Mouse (Mus musculus): ENCODE measurements around the gene Gm37240. TPM values are rescaled to one million over a fixed set of nuclear protein-coding genes. Genes with fewer than 3 reads are reported as not detected.

The Gm37240 gene
- total RNA-seq, 1 experiment: 1.2 TPM

DNA sequence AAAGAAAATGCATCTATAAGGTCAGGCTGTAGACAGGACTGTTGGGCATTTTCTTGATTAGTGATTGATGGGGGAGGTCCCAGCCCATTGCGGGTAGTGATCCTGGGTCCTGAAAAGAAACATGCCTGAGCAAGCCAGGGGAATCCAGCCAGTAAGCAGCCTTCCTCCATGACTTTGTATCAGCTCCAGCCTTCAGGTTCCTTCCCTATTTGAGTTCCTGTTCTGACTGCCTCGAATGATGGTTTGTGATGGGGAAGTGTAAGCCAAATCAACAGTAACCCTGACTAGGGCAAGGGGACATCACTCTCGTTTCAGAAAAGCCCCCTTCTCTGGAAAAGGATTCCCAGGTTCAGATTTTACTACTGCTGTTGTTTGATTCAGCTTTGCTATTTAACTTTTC lies 344.6 kb downstream of the Gm37240 start:
- no peak for DNase-seq (ENCODE audit: low read depth, low spot score)
- no peak overlapping the region for H3K27ac ChIP-seq (ENCODE audit: insufficient read depth, low read depth, low read length, poor library complexity, severe bottlenecking)
- no peaks in the 10 kb centered on the region for H3K4me1 ChIP-seq (ENCODE audit: control insufficient read depth in 2 of 2, insufficient read depth in 2 of 2, low read length in 2 of 2, poor library complexity in 1 of 2)
- TF ChIP-seq HCFC1 (IDR thresholded peaks at IDR 0.05; ENCODE audit: borderline replicate concordance, insufficient read depth, low read length) (no peak), MAFK (IDR thresholded peaks at IDR 0.05; ENCODE audit: insufficient read depth, low read depth, low read length) (no peak), ZC3H11A (IDR thresholded peaks at IDR 0.05; ENCODE audit: borderline replicate concordance, low read depth, low read length) (no peak), ZNF384 (IDR thresholded peaks at IDR 0.05; ENCODE audit: low read depth, low read length) (no peak), CHD2 (IDR thresholded peaks at IDR 0.05; ENCODE audit: low read depth, low read length) (no peak)
- H3K4me3 ChIP-seq (ENCODE audit: insufficient read depth in 1 of 2, low read depth in 1 of 2, low read length in 2 of 2, poor library complexity in 1 of 2, severe bottlenecking in 1 of 2): no peak overlapping the region
- in situ Hi-C loops (cut with MboI; ENCODE audit: low sequenced_read_pairs in 2 of 2, unreplicated experiment in 2 of 2): no loop called here
- no peak overlapping the region for H3K9ac ChIP-seq (ENCODE audit: insufficient read depth, low read depth, low read length, poor library complexity, severe bottlenecking)
- no peaks in the 10 kb centered on the region for H3K9me3 ChIP-seq (ENCODE audit: control insufficient read depth, insufficient read depth, low read depth, low read length)
- H3K36me3 ChIP-seq (ENCODE audit: control insufficient read depth, insufficient read depth, low read length, poor library complexity, severe bottlenecking): no peaks in the 10 kb centered on the region

DNA sequence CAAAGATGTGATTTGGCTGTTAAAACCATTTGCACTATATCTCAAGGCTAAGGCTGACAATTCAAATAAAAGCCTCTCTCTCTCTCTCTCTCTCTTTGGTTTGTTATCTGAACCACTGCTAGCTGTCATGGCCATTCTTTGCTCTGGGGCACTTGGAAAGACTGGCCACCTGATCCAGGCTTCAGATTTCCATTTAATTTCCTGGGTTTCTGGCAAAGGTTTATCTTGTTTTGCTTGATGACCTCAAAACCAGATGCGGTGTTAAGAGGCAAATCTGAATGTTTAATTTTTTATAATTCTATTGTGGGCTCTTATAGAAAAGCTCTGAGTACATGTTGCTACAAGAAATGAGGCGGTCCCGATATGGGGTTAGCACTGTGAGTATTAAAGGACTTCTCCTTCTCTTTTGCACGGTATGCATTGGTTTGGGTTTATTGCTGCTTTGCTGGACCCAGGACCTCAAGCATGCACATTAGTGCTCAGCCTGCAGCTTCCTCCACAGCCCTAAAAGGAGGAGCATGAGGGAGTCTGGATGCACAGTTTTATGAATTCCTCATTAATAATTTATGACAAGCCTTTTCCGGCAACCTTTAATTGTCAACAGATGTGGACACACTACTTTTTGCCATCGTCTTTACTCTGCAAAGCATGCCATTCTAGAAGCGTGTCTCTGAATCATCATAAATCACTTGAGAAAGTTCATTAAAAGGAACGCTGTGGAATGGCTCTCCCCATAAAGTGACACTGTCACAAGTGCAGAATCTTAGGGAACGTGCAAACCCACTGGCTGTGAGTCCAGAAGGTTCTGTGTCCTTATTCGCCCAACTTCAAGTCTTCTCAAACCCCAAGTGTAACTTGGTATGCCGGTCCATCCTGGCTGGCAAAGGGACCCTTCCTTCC lies 351.4 kb downstream of the Gm37240 start:
- TF ChIP-seq ZNF384 (IDR thresholded peaks at IDR 0.05; ENCODE audit: low read depth, low read length) (no peak), HCFC1 (IDR thresholded peaks at IDR 0.05; ENCODE audit: borderline replicate concordance, insufficient read depth, low read length) (no peak), CHD2 (IDR thresholded peaks at IDR 0.05; ENCODE audit: low read depth, low read length) (no peak), MAFK (IDR thresholded peaks at IDR 0.05; ENCODE audit: insufficient read depth, low read depth, low read length) (no peak), ZC3H11A (IDR thresholded peaks at IDR 0.05; ENCODE audit: borderline replicate concordance, low read depth, low read length) (no peak)
- Histone ChIP-seq H3K9ac (ENCODE audit: insufficient read depth, low read depth, low read length, poor library complexity, severe bottlenecking) (no peak overlapping the region), H3K4me3 (ENCODE audit: insufficient read depth in 1 of 2, low read depth in 1 of 2, low read length in 2 of 2, poor library complexity in 1 of 2, severe bottlenecking in 1 of 2) (no peak overlapping the region), H3K36me3 (ENCODE audit: control insufficient read depth, insufficient read depth, low read length, poor library complexity, severe bottlenecking) (no peaks in the 10 kb centered on the region), H3K27ac (ENCODE audit: insufficient read depth, low read depth, low read length, poor library complexity, severe bottlenecking) (no peak overlapping the region), H3K9me3 (ENCODE audit: control insufficient read depth, insufficient read depth, low read depth, low read length) (no peaks in the 10 kb centered on the region), H3K4me1 (ENCODE audit: control insufficient read depth in 2 of 2, insufficient read depth in 2 of 2, low read length in 2 of 2, poor library complexity in 1 of 2) (no peaks in the 10 kb centered on the region)
- in situ Hi-C loops (cut with MboI; ENCODE audit: low sequenced_read_pairs in 2 of 2, unreplicated experiment in 2 of 2): no loop called here
- DNase-seq (ENCODE audit: low read depth, low spot score): no peak

DNA sequence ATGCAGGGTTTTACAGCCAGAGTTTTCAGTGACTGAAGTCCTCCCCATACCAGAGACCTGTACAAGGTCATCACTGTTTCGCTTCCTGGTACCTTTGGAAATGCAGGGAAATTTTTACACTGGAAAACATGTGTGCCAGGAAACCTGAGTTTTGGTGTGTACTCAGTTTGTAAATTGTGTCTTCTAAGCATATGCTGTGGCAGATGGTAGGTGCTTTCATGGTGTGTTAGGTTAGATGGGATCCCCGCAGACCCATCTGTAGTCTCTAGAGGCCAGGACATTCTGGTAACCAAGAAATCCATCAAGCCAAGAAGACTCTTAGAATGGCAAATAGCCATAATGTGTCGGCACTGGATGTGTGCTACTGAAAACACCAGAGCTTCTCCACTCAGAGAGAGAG lies 352.3 kb downstream of the Gm37240 start:
- in situ Hi-C loops (cut with MboI; ENCODE audit: low sequenced_read_pairs in 2 of 2, unreplicated experiment in 2 of 2): no loop called here
- no peak for DNase-seq (ENCODE audit: low read depth, low spot score)

DNA sequence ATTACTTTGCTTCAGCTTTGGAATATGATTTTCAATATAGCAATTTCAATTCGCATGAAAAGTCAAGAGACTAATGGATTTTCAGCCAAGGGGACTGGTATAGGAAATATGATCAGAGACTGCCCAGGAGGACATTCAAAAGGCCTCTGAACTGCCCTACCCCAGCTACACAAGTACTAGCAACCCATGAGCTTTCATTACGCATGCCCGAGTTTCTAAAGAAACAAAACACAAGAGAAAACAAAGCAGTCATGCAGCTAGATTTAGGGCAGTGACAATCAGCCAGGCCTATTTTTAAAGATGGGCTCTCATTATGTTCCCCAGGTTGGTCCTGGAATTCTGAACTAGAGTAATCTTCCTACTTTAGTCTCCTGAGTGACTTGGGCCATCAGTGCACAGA lies 354.9 kb downstream of the Gm37240 start:
- no peaks in the 10 kb centered on the region for H3K36me3 ChIP-seq (ENCODE audit: control insufficient read depth, insufficient read depth, low read length, poor library complexity, severe bottlenecking)
- TF ChIP-seq ZC3H11A (IDR thresholded peaks at IDR 0.05; ENCODE audit: borderline replicate concordance, low read depth, low read length): no peak
- TF ChIP-seq ZNF384 (IDR thresholded peaks at IDR 0.05; ENCODE audit: low read depth, low read length): no peak
- no peak for TF ChIP-seq HCFC1 (IDR thresholded peaks at IDR 0.05; ENCODE audit: borderline replicate concordance, insufficient read depth, low read length)
- TF ChIP-seq MAFK (IDR thresholded peaks at IDR 0.05; ENCODE audit: insufficient read depth, low read depth, low read length): no peak
- TF ChIP-seq CHD2 (IDR thresholded peaks at IDR 0.05; ENCODE audit: low read depth, low read length): no peak
- no peaks in the 10 kb centered on the region for H3K4me1 ChIP-seq (ENCODE audit: control insufficient read depth in 2 of 2, insufficient read depth in 2 of 2, low read length in 2 of 2, poor library complexity in 1 of 2)
- DNase-seq (ENCODE audit: low read depth, low spot score): no peak
- no peak overlapping the region for H3K4me3 ChIP-seq (ENCODE audit: insufficient read depth in 1 of 2, low read depth in 1 of 2, low read length in 2 of 2, poor library complexity in 1 of 2, severe bottlenecking in 1 of 2)
- no peak overlapping the region for H3K9ac ChIP-seq (ENCODE audit: insufficient read depth, low read depth, low read length, poor library complexity, severe bottlenecking)
- no peaks in the 10 kb centered on the region for H3K9me3 ChIP-seq (ENCODE audit: control insufficient read depth, insufficient read depth, low read depth, low read length)
- in situ Hi-C loops (cut with MboI; ENCODE audit: low sequenced_read_pairs in 2 of 2, unreplicated experiment in 2 of 2): no loop called here
- no peak overlapping the region for H3K27ac ChIP-seq (ENCODE audit: insufficient read depth, low read depth, low read length, poor library complexity, severe bottlenecking)

More for the DNA sequence above, 352.3 kb downstream of the Gm37240 start:
- Histone ChIP-seq H3K27ac (ENCODE audit: insufficient read depth, low read depth, low read length, poor library complexity, severe bottlenecking) (no peak overlapping the region), H3K4me3 (ENCODE audit: insufficient read depth in 1 of 2, low read depth in 1 of 2, low read length in 2 of 2, poor library complexity in 1 of 2, severe bottlenecking in 1 of 2) (no peak overlapping the region), H3K36me3 (ENCODE audit: control insufficient read depth, insufficient read depth, low read length, poor library complexity, severe bottlenecking) (no peaks in the 10 kb centered on the region), H3K9me3 (ENCODE audit: control insufficient read depth, insufficient read depth, low read depth, low read length) (no peaks in the 10 kb centered on the region), H3K9ac (ENCODE audit: insufficient read depth, low read depth, low read length, poor library complexity, severe bottlenecking) (no peak overlapping the region), H3K4me1 (ENCODE audit: control insufficient read depth in 2 of 2, insufficient read depth in 2 of 2, low read length in 2 of 2, poor library complexity in 1 of 2) (no peaks in the 10 kb centered on the region)
- TF ChIP-seq ZNF384 (IDR thresholded peaks at IDR 0.05; ENCODE audit: low read depth, low read length) (no peak), ZC3H11A (IDR thresholded peaks at IDR 0.05; ENCODE audit: borderline replicate concordance, low read depth, low read length) (no peak), HCFC1 (IDR thresholded peaks at IDR 0.05; ENCODE audit: borderline replicate concordance, insufficient read depth, low read length) (no peak), MAFK (IDR thresholded peaks at IDR 0.05; ENCODE audit: insufficient read depth, low read depth, low read length) (no peak), CHD2 (IDR thresholded peaks at IDR 0.05; ENCODE audit: low read depth, low read length) (no peak)

Measured in ES-E14 (cell line).